Mouse (Mus musculus): ENCODE measurements around the gene Bmp2k.

Bmp2k gene

GRCm38 (mm10) chr5:97078641-97079040 lies 81.2 kb downstream of the Bmp2k start:
- no peak for DNase-seq (ENCODE audit: low read depth, low spot score)
- H3K27me3 ChIP-seq (ENCODE audit: control insufficient read depth, insufficient read depth, low read length, poor library complexity, severe bottlenecking): no peaks in the 10 kb centered on the region
- H3K36me3 ChIP-seq (ENCODE audit: control insufficient read depth, insufficient read depth, low read length, poor library complexity, severe bottlenecking): peaks cover 23% of the 10 kb centered on the region

- no peak for DNase-seq (ENCODE audit: low read depth, low spot score)
- peaks cover 30% of the 10 kb centered on the region for H3K36me3 ChIP-seq (ENCODE audit: control insufficient read depth, insufficient read depth, low read length, poor library complexity, severe bottlenecking)
- H3K27me3 ChIP-seq (ENCODE audit: control insufficient read depth, insufficient read depth, low read length, poor library complexity, severe bottlenecking): no peaks in the 10 kb centered on the region
Observed at GRCm38 (mm10) chr5:97081481-97081880, 84.0 kb downstream of the Bmp2k start.

GRCm38 (mm10) chr5:97083701-97084100 lies 86.2 kb downstream of the Bmp2k start:
- Histone ChIP-seq H3K36me3 (ENCODE audit: control insufficient read depth, insufficient read depth, low read length, poor library complexity, severe bottlenecking) (peaks cover 27% of the 10 kb centered on the region), H3K27me3 (ENCODE audit: control insufficient read depth, insufficient read depth, low read length, poor library complexity, severe bottlenecking) (no peaks in the 10 kb centered on the region)
- no peak for DNase-seq (ENCODE audit: low read depth, low spot score)

- Histone ChIP-seq H3K27me3 (ENCODE audit: control insufficient read depth, insufficient read depth, low read length, poor library complexity, severe bottlenecking) (no peaks in the 10 kb centered on the region), H3K36me3 (ENCODE audit: control insufficient read depth, insufficient read depth, low read length, poor library complexity, severe bottlenecking) (peaks cover 28% of the 10 kb centered on the region)
- DNase-seq (ENCODE audit: low read depth, low spot score): no peak
Observed at GRCm38 (mm10) chr5:97084541-97084940, 87.1 kb downstream of the Bmp2k start.

- Histone ChIP-seq H3K27me3 (ENCODE audit: control insufficient read depth, insufficient read depth, low read length, poor library complexity, severe bottlenecking) (no peaks in the 10 kb centered on the region), H3K36me3 (ENCODE audit: control insufficient read depth, insufficient read depth, low read length, poor library complexity, severe bottlenecking) (peaks cover 28% of the 10 kb centered on the region)
- DNase-seq (ENCODE audit: low read depth, low spot score): no peak
Observed at GRCm38 (mm10) chr5:97085071-97085470, 87.6 kb downstream of the Bmp2k start.

- no peak for DNase-seq (ENCODE audit: low read depth, low spot score)
- peaks cover 28% of the 10 kb centered on the region for H3K36me3 ChIP-seq (ENCODE audit: control insufficient read depth, insufficient read depth, low read length, poor library complexity, severe bottlenecking)
Observed at GRCm38 (mm10) chr5:97087030-97087630, 89.6 kb downstream of the Bmp2k start.

GRCm38 (mm10) chr5:97087746-97088145 lies 90.3 kb downstream of the Bmp2k start:
- Histone ChIP-seq H3K27me3 (ENCODE audit: control insufficient read depth, insufficient read depth, low read length, poor library complexity, severe bottlenecking) (no peaks in the 10 kb centered on the region), H3K36me3 (ENCODE audit: control insufficient read depth, insufficient read depth, low read length, poor library complexity, severe bottlenecking) (peaks cover 26% of the 10 kb centered on the region)
- no peak for DNase-seq (ENCODE audit: low read depth, low spot score)

More at GRCm38 (mm10) chr5:97087030-97087630, 89.6 kb downstream of the Bmp2k start:
- no peaks in the 10 kb centered on the region for H3K27me3 ChIP-seq (ENCODE audit: control insufficient read depth, insufficient read depth, low read length, poor library complexity, severe bottlenecking)

- Histone ChIP-seq H3K36me3 (ENCODE audit: control insufficient read depth, insufficient read depth, low read length, poor library complexity, severe bottlenecking) (peaks cover 25% of the 10 kb centered on the region), H3K27me3 (ENCODE audit: control insufficient read depth, insufficient read depth, low read length, poor library complexity, severe bottlenecking) (no peaks in the 10 kb centered on the region)
- no peak for DNase-seq (ENCODE audit: low read depth, low spot score)
Observed at GRCm38 (mm10) chr5:97088231-97088630, 90.7 kb downstream of the Bmp2k start.

- no peak for DNase-seq (ENCODE audit: low read depth, low spot score)
- Histone ChIP-seq H3K36me3 (ENCODE audit: control insufficient read depth, insufficient read depth, low read length, poor library complexity, severe bottlenecking) (peaks cover 21% of the 10 kb centered on the region), H3K27me3 (ENCODE audit: control insufficient read depth, insufficient read depth, low read length, poor library complexity, severe bottlenecking) (no peaks in the 10 kb centered on the region)
Observed at GRCm38 (mm10) chr5:97089426-97089825, 91.9 kb downstream of the Bmp2k start.

- H3K27me3 ChIP-seq (ENCODE audit: control insufficient read depth, insufficient read depth, low read length, poor library complexity, severe bottlenecking): no peaks in the 10 kb centered on the region
- DNase-seq (ENCODE audit: low read depth, low spot score): peak; percentile 63
- H3K36me3 ChIP-seq (ENCODE audit: control insufficient read depth, insufficient read depth, low read length, poor library complexity, severe bottlenecking): peaks cover 14% of the 10 kb centered on the region
Observed at GRCm38 (mm10) chr5:97090034-97090784, 92.7 kb downstream of the Bmp2k start.

- H3K27me3 ChIP-seq (ENCODE audit: control insufficient read depth, insufficient read depth, low read length, poor library complexity, severe bottlenecking): no peaks in the 10 kb centered on the region
- no peak for DNase-seq (ENCODE audit: low read depth, low spot score)
- H3K36me3 ChIP-seq (ENCODE audit: control insufficient read depth, insufficient read depth, low read length, poor library complexity, severe bottlenecking): peaks cover 7% of the 10 kb centered on the region; the same call in 1 of the 2 replicates
Observed at GRCm38 (mm10) chr5:97092970-97093369, 95.5 kb downstream of the Bmp2k start.

- Histone ChIP-seq H3K36me3 (ENCODE audit: control insufficient read depth, insufficient read depth, low read length, poor library complexity, severe bottlenecking) (0 out of 2 replicates have a peak, but pooled peaks cover 3% of the 10 kb centered on the region), H3K27me3 (ENCODE audit: control insufficient read depth, insufficient read depth, low read length, poor library complexity, severe bottlenecking) (no peaks in the 10 kb centered on the region)
- DNase-seq (ENCODE audit: low read depth, low spot score): no peak
Observed at GRCm38 (mm10) chr5:97095335-97095734, 97.8 kb downstream of the Bmp2k start.

GRCm38 (mm10) chr5:97097631-97098041 lies 100.1 kb downstream of the Bmp2k start:
- Histone ChIP-seq H3K36me3 (ENCODE audit: control insufficient read depth, insufficient read depth, low read length, poor library complexity, severe bottlenecking) (no peaks in the 10 kb centered on the region), H3K27me3 (ENCODE audit: control insufficient read depth, insufficient read depth, low read length, poor library complexity, severe bottlenecking) (no peaks in the 10 kb centered on the region)
- DNase-seq (ENCODE audit: low read depth, low spot score): no peak

GRCm38 (mm10) chr5:97099954-97100353 lies 102.5 kb downstream of the Bmp2k start:
- Histone ChIP-seq H3K27me3 (ENCODE audit: control insufficient read depth, insufficient read depth, low read length, poor library complexity, severe bottlenecking) (no peaks in the 10 kb centered on the region), H3K36me3 (ENCODE audit: control insufficient read depth, insufficient read depth, low read length, poor library complexity, severe bottlenecking) (no peaks in the 10 kb centered on the region)
- no peak for DNase-seq (ENCODE audit: low read depth, low spot score)

- no peaks in the 10 kb centered on the region for H3K36me3 ChIP-seq (ENCODE audit: control insufficient read depth, insufficient read depth, low read length, poor library complexity, severe bottlenecking)
- DNase-seq (ENCODE audit: low read depth, low spot score): no peak
- H3K27me3 ChIP-seq (ENCODE audit: control insufficient read depth, insufficient read depth, low read length, poor library complexity, severe bottlenecking): no peaks in the 10 kb centered on the region
Observed at GRCm38 (mm10) chr5:97108333-97108732, 110.8 kb downstream of the Bmp2k start.
